Mouse (Mus musculus): ENCODE data around the gene Slc7a5.

Gene Slc7a5

DNA sequence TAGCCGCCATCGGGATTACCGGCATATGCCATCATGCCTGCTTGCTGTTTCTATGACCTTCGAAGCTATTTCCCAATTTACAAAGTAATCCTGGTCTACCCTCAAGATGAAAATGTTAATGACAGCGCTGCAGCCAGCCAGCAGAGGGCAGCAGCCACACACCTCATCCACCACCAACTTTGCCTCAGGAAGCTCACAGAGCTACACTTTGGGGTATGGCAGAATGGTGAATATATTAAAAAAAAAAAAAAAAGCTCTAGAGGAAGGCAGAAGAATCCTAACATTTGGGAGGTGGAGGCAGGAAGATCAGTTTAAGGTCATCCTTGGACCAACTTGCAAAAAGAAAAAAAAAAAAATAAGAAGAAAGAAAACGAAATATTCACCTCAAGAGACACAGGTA is 57.5 kb downstream of the Slc7a5 start:
- DNase-seq (ENCODE audit: low spot score), result peak; percentile 70

DNA sequence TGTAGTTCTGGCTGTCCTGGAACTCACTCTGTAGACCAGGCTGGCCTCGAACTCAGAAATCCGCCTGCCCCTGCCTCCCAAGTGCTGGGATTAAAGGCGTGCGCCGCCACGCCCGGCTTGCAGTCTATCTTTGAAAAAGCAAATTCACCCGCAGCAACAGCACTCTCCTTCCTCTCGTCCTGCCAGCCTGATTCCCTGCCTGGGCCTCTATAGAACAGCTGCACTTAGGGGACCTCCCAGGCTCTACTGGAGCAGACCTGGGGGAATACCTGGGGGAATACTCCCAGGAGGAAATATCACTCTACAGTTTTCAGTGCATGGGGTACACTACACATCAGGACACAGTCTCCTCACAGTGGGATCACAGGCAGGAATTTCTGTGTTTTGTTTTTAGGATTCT is 58.2 kb downstream of the Slc7a5 start:
- DNase-seq (ENCODE audit: low spot score), result peak; percentile 1

DNA sequence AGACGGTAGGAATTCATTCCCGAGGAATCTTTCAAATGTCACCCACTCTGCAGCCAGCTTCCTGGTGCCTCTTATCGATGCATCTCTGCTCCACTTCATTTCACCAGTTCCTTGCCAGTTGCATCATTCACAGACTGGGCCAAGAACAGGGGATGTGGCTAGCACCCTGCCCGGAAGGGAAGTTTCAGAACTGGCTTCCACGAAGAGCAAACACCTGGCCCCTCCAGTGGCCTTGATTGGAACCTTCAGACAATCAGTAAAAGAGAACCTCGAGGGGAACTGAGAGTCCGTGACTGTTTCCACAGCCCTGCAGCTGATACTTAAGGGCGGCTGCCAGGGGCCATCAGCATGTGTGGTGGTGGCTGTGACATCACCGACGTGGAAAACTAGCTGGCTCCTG is 59.0 kb downstream of the Slc7a5 start:
- DNase-seq (ENCODE audit: low spot score), result peak; percentile 5

DNA sequence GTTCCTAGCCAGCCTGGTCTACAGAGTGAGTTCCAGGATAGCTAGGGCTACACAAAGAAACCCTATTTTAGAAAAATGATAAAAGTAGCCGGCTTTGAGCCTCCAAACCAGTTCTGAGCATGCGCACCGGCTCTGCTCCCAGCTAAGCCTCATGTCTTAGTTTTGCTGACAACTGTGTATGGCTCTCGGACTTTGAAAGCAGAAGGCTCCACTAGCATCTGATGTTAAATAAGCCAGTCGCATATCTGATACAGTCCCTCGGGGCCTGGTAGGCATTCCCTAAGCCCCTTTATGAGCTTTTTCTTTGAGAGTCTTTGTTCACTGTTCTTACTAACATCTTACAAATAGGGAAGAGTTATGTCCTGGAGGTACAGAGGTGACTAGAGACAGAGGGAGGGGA is 59.5 kb downstream of the Slc7a5 start:
- DNase-seq (ENCODE audit: low spot score), result no peak

DNA sequence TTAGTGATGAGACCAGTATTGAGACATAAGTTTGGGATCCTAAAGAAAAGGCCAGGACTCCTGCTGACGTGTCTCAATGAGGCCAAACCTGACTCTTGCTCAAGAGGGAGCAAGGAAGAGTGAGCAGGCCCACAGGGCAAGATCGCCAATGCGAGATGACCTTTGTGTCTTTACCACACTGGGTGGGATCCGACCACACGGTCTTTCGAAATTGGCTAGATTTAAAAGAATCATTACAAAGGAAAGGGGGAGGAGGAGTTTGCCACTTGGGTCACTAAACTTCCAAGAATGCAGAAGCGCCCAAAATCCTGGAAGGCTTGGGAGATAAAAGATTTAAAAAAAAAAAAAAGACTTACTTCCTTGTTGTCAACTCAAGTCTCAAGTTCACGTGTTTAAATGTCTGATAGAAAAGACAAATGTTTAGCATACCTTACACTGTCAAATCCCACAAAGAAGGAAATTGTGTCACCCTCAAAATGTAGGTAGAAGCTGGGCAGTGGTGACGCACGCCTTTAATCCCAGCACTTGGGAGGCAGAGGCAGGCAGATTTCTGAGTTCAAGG is 60.2 kb downstream of the Slc7a5 start:
- DNase-seq (ENCODE audit: low spot score), result peak; percentile 0

DNA sequence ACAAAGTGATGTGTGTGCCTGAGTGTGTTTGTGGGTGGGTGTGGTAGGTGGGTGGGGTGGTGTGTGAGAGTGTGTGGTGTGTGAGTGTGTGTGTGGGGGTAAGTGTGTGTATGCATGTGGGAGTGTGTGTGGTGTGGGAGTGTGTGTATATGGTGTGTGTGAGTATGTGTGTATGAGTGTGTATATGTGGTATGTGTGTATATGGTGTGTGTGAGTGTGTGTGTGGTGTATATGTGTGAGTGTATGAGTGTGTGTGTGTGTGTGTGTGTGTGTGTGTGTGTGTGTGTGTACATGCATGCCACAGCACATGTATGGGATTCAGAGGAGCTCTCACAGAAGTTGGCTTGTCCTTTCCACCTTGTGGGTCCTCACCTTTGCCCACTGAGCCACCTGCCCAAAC is 60.7 kb downstream of the Slc7a5 start:
- DNase-seq (ENCODE audit: low spot score), result no peak

DNA sequence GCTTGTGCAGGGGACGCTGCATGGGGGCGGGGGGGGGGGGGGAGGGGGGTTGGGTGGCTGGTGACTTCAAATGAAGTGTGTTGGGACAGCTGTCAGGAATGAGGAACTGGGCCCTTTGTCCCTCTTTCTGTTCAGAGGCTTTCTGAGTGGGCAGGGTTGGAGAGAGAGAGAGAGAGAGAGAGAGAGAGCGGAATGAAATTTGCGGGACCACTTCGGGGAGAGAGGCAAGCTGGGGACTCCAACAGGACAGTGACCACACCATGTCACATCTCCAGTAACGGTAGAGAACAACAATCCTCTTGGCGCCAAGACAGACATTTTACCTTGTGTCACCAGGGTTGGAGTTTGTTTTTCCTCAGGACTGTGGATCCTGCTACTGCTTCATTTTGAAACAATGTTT is 62.7 kb downstream of the Slc7a5 start:
- DNase-seq (ENCODE audit: low spot score), result peak; percentile 0

DNA sequence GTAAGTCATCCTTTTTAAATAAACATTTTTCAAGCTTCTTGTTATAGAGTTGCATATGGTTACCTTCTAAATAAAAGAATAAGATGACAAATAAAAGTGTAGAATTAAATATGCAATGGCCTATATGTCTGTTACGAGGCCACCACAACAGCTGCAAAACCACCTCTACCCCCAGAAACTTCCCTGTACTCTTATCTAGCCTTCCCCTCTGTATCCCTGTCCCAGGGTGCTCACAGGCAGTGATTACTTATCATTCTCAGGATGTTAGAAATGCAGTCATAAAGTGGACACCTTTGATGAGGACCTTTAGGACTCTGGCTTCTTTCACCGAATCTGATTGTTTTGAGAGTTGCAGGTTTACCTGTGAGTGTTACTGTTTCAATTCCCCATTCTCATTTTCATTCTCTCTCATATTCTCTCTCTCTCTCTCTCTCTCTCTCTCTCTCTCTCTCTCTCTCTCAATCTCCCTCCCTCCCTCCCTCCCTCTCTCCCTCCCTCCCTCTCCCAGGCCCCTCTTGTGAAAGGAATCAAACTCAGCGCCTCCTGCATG is 64.2 kb downstream of the Slc7a5 start:
- no peak for DNase-seq (ENCODE audit: low spot score)

DNA sequence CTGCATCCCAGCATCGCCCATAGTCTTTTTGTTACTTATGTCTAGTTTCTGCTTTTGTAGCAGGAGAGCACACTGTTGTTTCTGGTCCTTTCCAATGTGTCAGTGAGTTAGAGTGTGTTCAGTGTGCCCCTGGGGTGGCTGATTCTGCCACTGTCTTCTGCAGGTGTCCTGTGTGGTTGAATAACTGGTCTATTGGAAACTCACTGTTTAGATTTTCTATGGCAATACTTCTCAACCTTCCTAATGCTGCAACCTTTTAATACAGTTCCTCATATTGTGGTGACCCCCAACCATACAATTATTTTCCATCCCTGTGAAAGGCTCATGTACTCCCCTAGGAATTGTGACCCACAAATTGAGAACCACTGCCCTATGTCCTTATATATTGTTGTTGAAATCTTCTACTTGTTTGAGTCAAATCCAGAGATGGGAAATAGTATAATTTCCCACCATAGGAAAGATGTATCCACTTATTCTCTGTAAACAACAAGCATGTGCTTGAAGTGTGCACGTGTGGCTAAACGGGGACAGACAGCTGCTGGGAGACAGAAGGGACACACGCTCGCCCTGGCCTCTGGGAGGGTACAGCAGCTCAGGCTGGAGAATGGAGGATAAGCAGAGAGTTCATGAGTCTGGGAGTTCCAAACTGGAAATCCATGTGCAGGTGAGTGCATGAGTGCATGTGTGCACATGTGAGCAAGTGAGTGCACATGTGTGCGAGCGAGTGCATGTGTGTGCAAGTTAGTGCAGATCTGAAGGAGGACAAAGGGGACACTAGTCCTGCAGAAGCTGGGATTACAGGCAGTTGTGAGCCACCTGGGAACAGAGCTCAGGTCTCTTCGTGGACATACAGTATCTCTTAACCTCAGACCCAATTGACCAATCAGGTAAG is 65.2 kb downstream of the Slc7a5 start:
- DNase-seq (ENCODE audit: low spot score), result peak; percentile 1

DNA sequence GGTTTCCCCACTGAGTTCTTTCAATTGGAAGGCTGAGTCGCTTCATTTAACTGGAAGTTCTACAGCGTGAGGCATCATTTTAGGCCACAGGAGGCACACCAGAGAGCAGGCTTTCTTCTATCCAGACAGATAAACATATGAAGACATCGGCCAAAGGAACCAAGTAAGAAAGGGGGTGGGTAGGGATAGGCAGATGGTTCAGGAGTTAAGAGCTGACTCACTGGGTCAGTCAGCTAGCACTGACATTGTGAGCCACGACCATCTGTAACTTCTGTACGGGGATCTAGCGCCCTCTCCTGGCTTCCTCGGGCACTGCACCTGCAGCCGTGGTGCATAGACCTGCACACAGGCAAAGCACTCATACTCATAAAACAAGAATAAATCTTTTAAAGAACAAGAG is 66.3 kb downstream of the Slc7a5 start:
- peak; percentile 32 for DNase-seq (ENCODE audit: low spot score)

DNA sequence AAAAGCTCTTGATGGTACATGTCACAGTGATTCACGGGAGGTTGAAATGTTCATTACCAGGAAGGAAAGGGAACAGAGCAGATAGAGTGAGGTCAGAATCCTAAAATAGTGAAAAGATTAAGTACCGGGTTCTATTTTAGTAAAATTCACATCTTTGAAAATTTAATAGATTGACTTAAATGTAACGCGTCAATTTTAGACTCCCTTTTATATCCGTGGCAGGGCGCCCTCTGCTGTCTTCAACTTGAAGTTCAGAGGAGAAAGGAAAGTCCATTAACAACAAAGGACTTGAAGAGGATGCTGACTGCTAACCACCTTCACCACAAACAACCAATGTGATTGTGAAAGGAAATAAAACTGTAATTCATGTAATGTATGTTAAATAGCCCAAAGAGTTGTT is 75.0 kb downstream of the Slc7a5 start:
- DNase-seq (ENCODE audit: low spot score), result peak; percentile 53

DNA sequence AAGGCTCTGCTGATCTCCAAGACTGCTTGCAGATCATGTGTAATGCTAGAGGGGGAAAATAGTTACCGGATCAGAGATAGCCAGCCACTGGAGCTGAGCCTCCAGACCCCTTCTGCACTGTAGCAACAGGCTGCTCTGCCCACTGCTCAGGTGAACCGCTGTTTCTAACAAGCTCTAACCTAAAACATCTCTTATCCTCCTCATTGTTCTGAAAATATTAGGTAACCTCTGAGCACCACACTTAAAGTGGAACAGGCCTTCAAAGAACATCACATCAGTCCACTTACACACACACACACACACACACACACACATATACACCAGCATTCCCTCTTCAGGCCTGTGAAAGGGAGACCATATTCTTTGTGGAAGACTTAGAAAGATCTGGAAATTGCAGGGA is 75.4 kb downstream of the Slc7a5 start:
- peak; percentile 1 for DNase-seq (ENCODE audit: low spot score)

Measured in ovary, postnatal 36 days (tissue).